Mouse (Mus musculus): ENCODE results near the gene Arid4b.
"Not testable (repeated sequence)": the region's sequence is repeated elsewhere in the genome, so short reads cannot be mapped to it uniquely, and the experiment has no call there.

Arid4b gene

GRCm38 (mm10) chr13:14063013-14063941 lies at the start of gene Arid4b, which contains the start of gene Ggps1:
Gene Arid4b (plus strand): TSS chr13:14063232.
Gene Ggps1 (minus strand): TSS chr13:14063488.
- peak; percentile 92 for DNase-seq

DNA sequence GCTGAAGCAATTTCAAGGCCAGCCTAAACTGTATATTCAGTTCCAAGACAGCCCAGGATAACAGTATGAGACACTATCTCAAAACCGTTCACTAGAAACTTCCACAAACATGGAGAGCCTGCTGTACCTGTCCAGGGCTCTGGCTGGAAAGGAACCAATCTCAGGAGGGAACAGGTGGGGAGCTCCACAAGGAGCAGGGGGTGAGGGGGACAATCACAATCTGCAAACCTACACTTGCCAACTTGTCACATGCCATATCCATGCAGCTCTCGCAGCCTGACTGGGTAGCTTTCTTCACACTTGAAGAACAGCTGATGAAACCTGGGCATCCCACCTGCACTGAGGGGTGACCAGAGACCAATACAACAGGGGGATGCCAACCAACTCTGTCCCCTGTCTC lies 49.0 kb upstream of the Arid4b start:
- DNase-seq: no peak

- no peak for DNase-seq
Observed at GRCm38 (mm10) chr13:14014540-14014939, 48.5 kb upstream of the Arid4b start.

DNA sequence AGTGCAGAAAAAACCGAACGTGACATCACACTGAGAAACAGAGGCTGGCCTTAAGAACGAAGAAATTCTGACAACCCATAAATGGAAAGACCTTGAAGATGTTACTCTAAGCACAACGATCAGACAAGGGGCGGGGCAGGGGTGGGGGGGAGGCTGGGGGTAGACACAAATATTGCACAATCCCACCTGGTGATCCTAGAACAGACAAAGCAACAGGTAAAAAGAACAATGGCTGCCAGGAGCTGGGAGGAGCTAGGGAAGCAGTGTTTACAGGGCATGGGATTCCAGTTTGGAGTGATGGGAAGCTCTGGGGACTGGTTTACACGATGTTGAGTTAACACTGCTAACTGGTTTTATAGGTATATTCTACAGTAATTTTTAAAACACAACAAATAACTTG lies 47.4 kb upstream of the Arid4b start:
- no peak for DNase-seq

- DNase-seq: no peak
Observed at GRCm38 (mm10) chr13:14018283-14018682, 44.7 kb upstream of the Arid4b start.

DNA sequence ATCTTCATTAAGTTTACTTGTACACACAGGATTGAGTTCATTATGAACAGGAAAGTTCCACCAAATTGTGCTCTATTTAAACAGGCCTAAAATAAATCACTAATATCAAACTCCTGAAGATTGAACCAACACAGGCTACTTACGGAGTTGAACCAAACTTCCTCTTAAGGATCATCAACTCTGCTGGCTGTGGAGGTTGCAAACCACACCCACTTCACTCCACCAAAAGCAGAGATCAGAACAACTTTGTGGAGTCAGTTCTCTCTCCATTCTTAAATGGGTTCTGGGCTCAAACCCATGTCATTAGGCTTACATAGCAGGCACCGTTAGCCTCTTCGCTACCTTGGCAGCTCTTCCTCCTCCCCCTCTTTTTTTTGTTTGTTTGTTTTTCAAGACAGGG lies 44.2 kb upstream of the Arid4b start:
- no peak for DNase-seq

GRCm38 (mm10) chr13:14021417-14021816 lies 41.6 kb upstream of the Arid4b start:
- not testable (repeated sequence) for DNase-seq

DNA sequence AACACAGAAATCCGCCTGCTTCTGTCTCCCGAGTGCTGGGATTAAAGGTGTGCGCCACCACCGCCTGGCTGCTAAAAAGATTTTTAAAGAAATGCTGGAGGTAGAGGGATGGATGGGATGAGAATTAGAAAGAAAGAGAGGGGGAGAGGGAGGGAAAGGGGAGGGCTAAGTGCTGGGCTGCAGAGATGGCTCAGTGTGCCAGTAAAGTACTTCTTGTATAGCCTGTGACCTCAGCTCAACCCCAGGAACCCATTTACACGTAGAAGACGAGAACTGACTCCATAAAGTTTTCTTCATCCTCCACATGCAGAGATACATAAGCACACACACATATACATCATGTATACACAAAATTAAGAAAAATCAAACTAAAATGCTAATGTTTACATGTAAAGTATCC lies 37.5 kb upstream of the Arid4b start:
- DNase-seq: no peak

DNA sequence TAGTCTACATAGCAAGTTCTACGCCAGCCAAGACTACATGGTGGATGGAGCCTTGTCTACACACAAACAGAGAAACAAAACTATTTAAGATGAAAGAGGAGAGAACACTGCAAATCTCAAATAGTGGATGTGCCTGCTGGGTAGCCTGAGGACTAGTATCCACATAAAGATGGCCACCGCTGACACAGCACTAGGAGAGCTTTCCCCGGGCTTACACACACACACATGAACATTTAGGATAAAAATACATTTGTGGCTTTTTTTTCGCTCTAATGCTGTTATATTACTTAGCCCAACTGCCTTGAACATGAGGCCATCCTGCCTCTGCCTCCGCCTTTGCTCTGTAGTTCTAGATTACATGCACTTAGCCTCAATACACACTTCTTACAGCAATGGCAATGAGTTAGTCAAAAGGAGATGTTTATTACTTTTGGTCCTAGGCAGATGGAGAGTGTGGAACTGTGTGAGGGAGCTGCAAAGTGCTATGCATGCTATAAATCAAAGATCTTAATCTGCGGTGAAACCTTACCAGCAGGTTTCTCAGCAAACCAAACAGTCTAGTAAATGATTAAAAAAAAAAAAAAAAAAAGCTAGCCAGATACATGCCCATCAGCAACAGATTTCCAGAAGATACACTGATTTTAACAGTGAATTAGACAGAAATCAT lies 36.7 kb upstream of the Arid4b start:
- DNase-seq: no peak

GRCm38 (mm10) chr13:14033309-14034072 lies 29.5 kb upstream of the Arid4b start:
- DNase-seq: no peak

- no peak for DNase-seq
Observed at GRCm38 (mm10) chr13:14034073-14034348, 29.0 kb upstream of the Arid4b start.

DNA sequence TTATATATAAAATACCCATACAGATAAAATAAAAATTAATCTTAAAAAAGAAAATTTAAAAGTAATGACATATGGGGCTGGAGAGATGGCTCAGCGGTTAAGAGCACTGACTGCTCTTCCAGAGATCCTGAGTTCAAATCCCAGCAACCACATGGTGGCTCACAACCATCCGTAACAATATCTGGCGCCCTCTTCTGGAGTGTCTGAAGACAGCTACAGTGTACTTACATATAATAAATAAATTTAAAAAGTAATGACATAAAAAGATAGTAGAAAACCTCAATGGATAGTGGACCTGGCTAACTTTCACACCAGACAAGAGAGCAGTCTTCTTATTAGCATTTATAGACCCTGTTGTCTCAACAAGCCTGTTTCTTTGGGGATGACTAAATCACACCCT lies 27.7 kb upstream of the Arid4b start:
- DNase-seq: not testable (repeated sequence)

GRCm38 (mm10) chr13:14035875-14036630 lies 27.0 kb upstream of the Arid4b start:
- DNase-seq: no peak

- DNase-seq: no peak
Observed at GRCm38 (mm10) chr13:14038911-14039291, 24.1 kb upstream of the Arid4b start.

DNA sequence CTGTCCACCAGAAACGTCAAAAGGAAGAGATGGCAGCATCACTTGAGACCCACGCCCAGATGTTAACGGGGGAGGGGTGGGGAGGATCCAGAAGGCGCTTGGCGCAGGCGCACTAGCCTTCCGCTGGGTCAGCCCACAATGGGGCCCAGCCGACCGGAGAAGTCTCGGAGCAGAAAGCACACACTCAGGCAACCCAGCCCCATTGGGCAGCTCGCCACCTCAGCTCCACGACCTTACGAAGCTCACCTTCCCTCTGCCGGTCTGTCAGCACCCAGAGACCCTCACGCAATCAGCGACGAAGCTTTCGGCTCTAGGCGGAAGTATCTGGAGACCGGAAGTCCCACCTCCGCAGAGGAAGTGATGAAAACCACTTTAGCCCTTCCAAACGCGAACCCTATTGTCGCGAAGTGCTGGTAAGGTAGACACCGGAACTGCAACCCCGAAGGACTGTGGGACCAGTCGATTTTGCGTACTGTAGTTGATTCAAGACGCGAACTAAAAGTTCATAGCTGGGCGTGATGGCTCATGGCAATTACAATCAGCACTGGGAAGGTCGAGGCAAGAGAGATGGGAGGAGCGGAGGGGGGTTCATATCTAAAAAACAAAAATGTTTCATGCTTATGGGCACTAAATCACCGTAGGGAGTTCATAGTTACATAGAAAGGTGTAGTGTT lies 23.6 kb upstream of the Arid4b start, which contains the start of gene Tbce:
Gene Tbce (minus strand): TSS at position 347 of the 674 bp plus-strand sequence.
- DNase-seq: peak; percentile 93

GRCm38 (mm10) chr13:14040186-14040585 lies 22.8 kb upstream of the Arid4b start:
- no peak for DNase-seq

DNA sequence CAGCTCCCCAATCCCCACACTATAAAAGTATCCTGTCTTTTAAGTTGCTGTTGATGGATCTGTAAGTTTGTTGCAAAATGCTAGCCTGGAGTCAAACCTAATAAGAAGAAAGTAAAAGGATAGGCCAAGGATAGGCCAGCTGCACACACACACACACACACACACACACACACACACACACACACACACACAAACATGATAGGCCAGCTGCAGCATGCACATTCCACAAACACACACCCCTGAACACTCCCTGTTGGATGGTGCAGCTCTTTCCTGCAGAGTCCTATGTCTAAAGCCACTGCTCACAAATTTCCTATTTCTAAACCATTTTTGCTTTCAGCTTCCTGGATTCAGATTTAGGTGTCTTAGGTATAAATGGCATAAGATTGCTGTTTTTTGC lies 19.2 kb upstream of the Arid4b start:
- no peak for DNase-seq

- no peak for DNase-seq
Observed at GRCm38 (mm10) chr13:14044521-14044920, 18.5 kb upstream of the Arid4b start.

DNA sequence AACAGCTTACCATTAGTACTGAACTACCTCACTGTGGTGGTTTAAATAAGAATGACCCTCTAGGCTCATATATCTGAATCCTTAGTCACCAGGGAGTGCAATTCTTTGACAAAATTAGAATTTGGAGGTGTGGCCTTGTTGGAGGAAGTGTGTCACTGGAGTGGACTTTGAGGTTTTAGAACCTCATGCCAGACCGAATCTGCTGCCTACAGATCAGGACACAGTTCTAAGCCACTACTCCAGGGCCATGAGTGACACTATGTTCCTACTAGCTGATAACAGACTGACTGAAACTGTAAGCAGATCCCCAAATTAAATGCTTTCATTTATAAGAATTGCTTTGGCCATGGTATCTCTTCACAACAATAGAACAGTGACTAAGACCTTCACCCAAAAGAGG lies 13.2 kb upstream of the Arid4b start:
- no peak for DNase-seq

DNA sequence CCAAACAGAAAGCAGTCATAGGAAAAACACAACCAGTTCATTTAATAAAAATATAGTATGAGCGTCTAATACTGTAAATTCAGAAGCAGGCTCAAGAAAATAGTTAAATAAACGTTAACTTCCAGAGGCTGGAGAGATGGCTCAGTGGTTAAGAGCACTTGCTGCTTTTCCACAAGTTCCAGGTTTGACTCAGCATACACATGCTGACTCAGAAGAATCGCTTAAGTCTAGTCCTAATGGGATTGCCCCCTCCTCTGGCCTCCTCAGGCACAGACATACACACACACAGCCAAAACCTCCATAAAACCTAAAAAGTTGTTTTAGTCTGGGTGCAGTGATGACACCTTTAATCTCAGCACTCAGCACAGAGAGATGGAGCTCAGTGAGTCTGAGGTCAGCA lies 6.2 kb upstream of the Arid4b start:
- DNase-seq: no peak

DNA sequence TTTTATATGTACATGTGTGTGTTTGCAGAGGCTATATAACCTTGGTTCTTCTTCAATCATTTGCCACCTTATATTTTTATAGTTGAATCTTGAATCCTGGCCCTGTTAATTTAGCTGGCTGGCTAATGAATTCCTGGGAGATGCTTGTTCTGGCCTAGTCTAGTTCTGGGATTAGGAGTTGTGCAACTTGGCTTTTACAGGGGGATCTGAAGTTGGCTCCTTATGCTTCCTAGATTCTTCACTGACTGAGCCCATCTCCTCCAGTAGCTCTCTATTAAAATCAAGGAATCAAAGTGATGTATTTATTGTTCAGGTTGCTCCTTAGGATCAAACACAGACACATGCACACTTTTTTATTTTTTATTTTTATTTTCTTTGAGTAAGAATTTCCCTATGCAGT lies 3.5 kb upstream of the Arid4b start:
- DNase-seq: no peak
